8 mouse cellular contexts compared by ENCODE assay signal in the genomic region with DNA sequence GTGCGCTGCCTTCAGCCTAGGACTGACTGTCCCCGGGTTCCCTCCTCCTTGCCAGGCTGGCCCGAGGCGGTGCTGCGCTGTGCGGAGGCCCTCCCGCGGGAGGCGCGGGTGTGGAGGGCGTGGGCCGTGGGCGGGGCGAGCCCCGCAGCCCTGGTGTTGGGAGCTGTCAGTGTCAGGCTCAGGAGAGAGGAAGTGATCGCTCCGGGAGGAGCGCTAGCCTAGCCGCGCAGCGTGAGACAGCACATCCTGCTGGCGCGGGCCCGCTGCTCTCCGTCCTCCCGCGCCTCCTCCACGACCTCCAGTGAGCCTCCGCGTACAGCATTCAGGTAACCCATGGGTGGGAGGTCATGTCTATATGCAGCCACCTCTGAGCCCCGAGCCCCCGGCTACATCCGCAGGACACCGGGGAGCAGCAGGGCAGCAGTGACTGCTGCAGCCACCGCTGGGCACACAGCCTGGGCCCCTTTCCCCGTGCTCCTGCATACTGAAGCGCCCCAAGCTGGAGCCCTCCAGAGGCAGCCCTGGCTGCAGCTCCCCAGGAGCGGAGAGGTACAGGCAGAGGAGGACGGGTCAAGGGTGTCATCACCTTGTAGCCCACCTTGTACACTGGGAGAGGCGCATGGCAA. TPM values are rescaled to one million over a fixed set of nuclear protein-coding genes. Genes with fewer than 3 reads are reported as not detected.
DNase-seq lines count a peak whose midpoint lies in the region; ATAC-seq and TF ChIP-seq lines count a peak whose summit lies in the region.

A gene (plus strand): TSS at position 29 of the 626 bp plus-strand sequence.

- H3K4me3 ChIP-seq in embryonic facial prominence, embryonic 10.5 days: peak within 1 kb of the TSS; percentile 62
- H3K4me3 ChIP-seq in kidney, embryonic 14.5 days (ENCODE audit: low read length): peak within 1 kb of the TSS; percentile 52
- peak within 1 kb of the TSS; percentile 54 for H3K4me3 ChIP-seq in limb, embryonic 13.5 days
- H3K4me3 ChIP-seq in midbrain, postnatal 0 days (ENCODE audit: low read depth, low read length): peak within 1 kb of the TSS; percentile 65
- H3K4me3 ChIP-seq in testis, adult 2 months (ENCODE audit: control insufficient read depth, low read depth, low read length): peak within 1 kb of the TSS; percentile 82

- peaks cover 12% of the 10 kb centered on the region for H3K4me1 ChIP-seq in embryonic facial prominence, embryonic 10.5 days
- H3K4me1 ChIP-seq in kidney, embryonic 14.5 days (ENCODE audit: control insufficient read depth, insufficient read depth, low read length): peaks cover 3% of the 10 kb centered on the region; the same call in 1 of the 2 replicates
- peaks cover 12% of the 10 kb centered on the region for H3K4me1 ChIP-seq in limb, embryonic 13.5 days
- no peaks in the 10 kb centered on the region for H3K4me1 ChIP-seq in midbrain, postnatal 0 days (ENCODE audit: insufficient read depth, low read length)
- peaks cover 2% of the 10 kb centered on the region; the same call in 1 of the 2 replicates for H3K4me1 ChIP-seq in testis, adult 2 months (ENCODE audit: control insufficient read depth, insufficient read depth, low read length)

- WGBS in embryonic facial prominence, embryonic 10.5 days: under 1% methylated on average over 40 of the region's 40 CpGs
- 1% methylated on average over 40 of the region's 40 CpGs for WGBS in kidney, embryonic 14.5 days
- WGBS in limb, embryonic 13.5 days: 1% methylated on average over 40 of the region's 40 CpGs
- WGBS in midbrain, postnatal 0 days: 1% methylated on average over 31 of the region's 40 CpGs

- peaks cover 32% of the 10 kb centered on the region for H3K27me3 ChIP-seq in embryonic facial prominence, embryonic 10.5 days (replicated peaks; ENCODE audit: low read depth, poor library complexity, severe bottlenecking)
- H3K27me3 ChIP-seq in kidney, embryonic 14.5 days (ENCODE audit: control insufficient read depth, insufficient read depth, low read length): no peaks in the 10 kb centered on the region
- peaks cover 24% of the 10 kb centered on the region for H3K27me3 ChIP-seq in limb, embryonic 13.5 days
- H3K27me3 ChIP-seq in midbrain, postnatal 0 days (ENCODE audit: insufficient read depth, low read length): no peaks in the 10 kb centered on the region
- H3K27me3 ChIP-seq in testis, adult 2 months (ENCODE audit: control insufficient read depth, insufficient read depth, low read length): no peaks in the 10 kb centered on the region

- H3K9ac ChIP-seq in kidney, embryonic 14.5 days (ENCODE audit: low read depth, low read length): peak within 1 kb of the TSS; percentile 53
- peak within 1 kb of the TSS; percentile 67 for H3K9ac ChIP-seq in limb, embryonic 13.5 days
- peak within 1 kb of the TSS; percentile 79 for H3K9ac ChIP-seq in midbrain, postnatal 0 days (replicated peaks; ENCODE audit: low read length, poor library complexity, severe bottlenecking)

- no peaks in the 10 kb centered on the region for H3K9me3 ChIP-seq in embryonic facial prominence, embryonic 10.5 days
- H3K9me3 ChIP-seq in kidney, embryonic 14.5 days (ENCODE audit: control insufficient read depth, low read length): no peaks in the 10 kb centered on the region
- no peaks in the 10 kb centered on the region for H3K9me3 ChIP-seq in limb, embryonic 13.5 days
- no peaks in the 10 kb centered on the region for H3K9me3 ChIP-seq in midbrain, postnatal 0 days (ENCODE audit: low read length)

- ATAC-seq in kidney, embryonic 14.5 days (ENCODE audit: low FRiP score, low TSS enrichment): peak; percentile 95
- peak; percentile 84 for ATAC-seq in limb, embryonic 13.5 days (ENCODE audit: low FRiP score, low read depth)
- peak; percentile 84 for ATAC-seq in midbrain, postnatal 0 days (ENCODE audit: low FRiP score)

- H3K27ac ChIP-seq in embryonic facial prominence, embryonic 10.5 days (replicated peaks): no peak within 1 kb of the TSS; the same call in 1 of the 2 replicates
- no peak within 1 kb of the TSS for H3K27ac ChIP-seq in kidney, embryonic 14.5 days (ENCODE audit: low read depth, low read length)
- no peak within 1 kb of the TSS for H3K27ac ChIP-seq in limb, embryonic 13.5 days
- H3K27ac ChIP-seq in midbrain, postnatal 0 days (ENCODE audit: low read depth, low read length): peak within 1 kb of the TSS; percentile 43
- 0 out of 2 replicates have a peak within 1 kb of the TSS, but pooled peaks have one; percentile 7 for H3K27ac ChIP-seq in testis, adult 2 months (ENCODE audit: control insufficient read depth, insufficient read depth, low read depth, low read length)

- no peaks in the 10 kb centered on the region for H3K36me3 ChIP-seq in embryonic facial prominence, embryonic 10.5 days (replicated peaks)
- H3K36me3 ChIP-seq in kidney, embryonic 14.5 days (ENCODE audit: control insufficient read depth, insufficient read depth, low read length): no peaks in the 10 kb centered on the region
- H3K36me3 ChIP-seq in limb, embryonic 13.5 days: no peaks in the 10 kb centered on the region
- no peaks in the 10 kb centered on the region for H3K36me3 ChIP-seq in midbrain, postnatal 0 days (ENCODE audit: insufficient read depth, low read length)
- H3K36me3 ChIP-seq in testis, adult 2 months (ENCODE audit: control insufficient read depth, insufficient read depth, low read length): no peaks in the 10 kb centered on the region

- TF ChIP-seq CTCF in midbrain, postnatal 0 days (IDR thresholded peaks at IDR 0.05): peak; percentile 19; the same call in 1 of the 2 replicates
- no peak for TF ChIP-seq CTCF in testis, adult 2 months (IDR thresholded peaks at IDR 0.05; ENCODE audit: control insufficient read depth, insufficient read depth, insufficient replicate concordance, low read depth, low read length)

- TF ChIP-seq POLR2A in testis, adult 2 months (IDR thresholded peaks at IDR 0.05; ENCODE audit: control insufficient read depth, low read depth, low read length): peak; percentile 54; the same call in 1 of the 2 replicates

- DNase-seq in layer of hippocampus, adult 11-12 months (ENCODE audit: low spot score): peak; percentile 72
- no peak for DNase-seq in layer of hippocampus, adult 9-10 months (ENCODE audit: low spot score)
- DNase-seq in embryonic facial prominence, embryonic 10.5 days (ENCODE audit: low spot score): peak; percentile 68
- DNase-seq in heart, adult 18-20 months: peak; percentile 16 to 23
- peak; percentile 54 for DNase-seq in midbrain, postnatal 0 days (ENCODE audit: low spot score)

- H3K4me2 ChIP-seq in kidney, embryonic 14.5 days (replicated peaks; ENCODE audit: low read depth, low read length): peak within 1 kb of the TSS; percentile 91
- peak within 1 kb of the TSS; percentile 97 for H3K4me2 ChIP-seq in limb, embryonic 13.5 days (replicated peaks)
- peak within 1 kb of the TSS; percentile 93 for H3K4me2 ChIP-seq in midbrain, postnatal 0 days (ENCODE audit: low read depth, low read length, poor library complexity, severe bottlenecking)

RNA-seq across cellular contexts. Expression of the gene that starts here (rescaled TPM):
- polyA plus RNA-seq in embryonic facial prominence, embryonic 10.5 days (2016; fragmentation: Nextera tagmentation; extraction: Ambion mirVana): 3.5 and 4.0 TPM in 2 replicates
- total RNA-seq in heart, adult 18-20 months (2021): under 1 TPM; 0.27 to 0.39 TPM
- polyA plus RNA-seq in kidney, embryonic 14.5 days (2014; fragmentation: Nextera tagmentation; extraction: Ambion mirVana): 3.9 and 5.2 TPM in 2 replicates
- polyA plus RNA-seq in limb, embryonic 13.5 days (2015; fragmentation: Nextera tagmentation; extraction: Ambion mirVana): 9.3 and 10.7 TPM in 2 replicates
- total RNA-seq in midbrain, postnatal 0 days (2014; rRNA removed): 62.0 and 64.0 TPM in 2 replicates
- polyA plus RNA-seq in midbrain, postnatal 0 days (2015; fragmentation: Nextera tagmentation; extraction: Ambion mirVana): 73.1 and 75.2 TPM in 2 replicates
- polyA plus RNA-seq in testis, adult 2 months (2012; rRNA removed): 10.6 and 12.1 TPM in 2 replicates

Comparison
In these comparisons a context has a peak if more than half of its experiments do, and no peak if none do; other contexts are left out.
1. RNA of the gene that starts here (total RNA-seq): 62.0 to 64.0 TPM in midbrain, postnatal 0 days; 0.27 to 0.39 TPM in heart, adult 18-20 months; every median in the first group is over 10 times any median in the second.
2. Peak in DNase-seq in heart, adult 18-20 months; RNA of the gene not detected or under 1 TPM.
3. H3K27ac ChIP-seq: peak in midbrain, postnatal 0 days (single experiment) and testis, adult 2 months (single experiment); none in embryonic facial prominence, embryonic 10.5 days (single experiment), kidney, embryonic 14.5 days (single experiment) and limb, embryonic 13.5 days (single experiment).
4. Peak in every context shown above with its lines, with median percentiles within 50 percentile points of each other: H3K4me3 ChIP-seq, ATAC-seq, H3K4me2 ChIP-seq and H3K9ac ChIP-seq.